Mouse (Mus musculus) cerebellum, postnatal 4 days (tissue): ENCODE measurements around the gene Osbpl3.

Experiments used
- DNase-seq, 2 experiments: peaks; one replicate each; pipeline ENCODE4 v3.0.0; 2022; ENCODE audit warnings: low spot score in 2 of 2, mixed read lengths in 1 of 2

Osbpl3 gene

GRCm38 (mm10) chr6:50294128-50294527 lies 161.9 kb downstream of the Osbpl3 start:
- DNase-seq = peak; percentile 29 to 82

DNA sequence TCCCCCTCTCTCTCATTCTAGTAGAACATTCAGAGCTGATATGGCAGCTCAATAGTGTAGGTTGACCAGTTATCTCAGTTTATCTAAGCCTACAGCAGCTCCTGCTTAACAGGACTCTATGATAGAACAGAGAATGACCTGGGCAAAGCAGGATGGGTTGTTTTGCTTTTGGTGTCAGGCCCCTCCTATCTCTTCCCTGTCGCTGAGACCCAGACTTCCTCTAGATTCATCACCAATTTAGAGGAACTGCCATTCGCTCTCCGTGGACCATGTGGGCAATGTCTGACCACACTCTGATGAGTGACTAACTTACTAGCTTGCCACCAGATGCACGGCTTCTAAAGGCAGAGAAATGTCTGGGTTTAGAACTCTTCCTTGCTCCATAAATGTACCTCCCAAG lies 164.4 kb downstream of the Osbpl3 start:
- DNase-seq = no peak

DNA sequence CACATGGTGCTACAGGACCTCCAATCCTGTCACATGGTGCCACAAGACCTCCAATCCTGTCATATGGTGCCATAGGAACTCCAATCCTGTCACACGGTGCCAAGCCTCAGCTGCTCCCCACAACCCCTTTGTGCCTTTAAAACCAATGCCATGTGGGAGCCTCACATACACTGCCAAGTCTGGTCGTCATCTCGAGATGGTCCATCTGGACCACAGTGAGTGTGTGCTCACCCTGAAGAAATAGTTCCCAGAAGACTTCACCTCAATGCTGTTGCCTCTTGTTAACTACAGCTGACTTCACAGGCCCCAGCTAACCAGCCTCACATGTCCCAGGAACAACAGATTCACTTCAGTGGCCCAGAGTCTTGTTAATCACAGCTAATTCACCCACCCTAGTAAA lies 169.1 kb downstream of the Osbpl3 start:
- peak in 1 of 2 experiments; percentile 16 for DNase-seq

DNA sequence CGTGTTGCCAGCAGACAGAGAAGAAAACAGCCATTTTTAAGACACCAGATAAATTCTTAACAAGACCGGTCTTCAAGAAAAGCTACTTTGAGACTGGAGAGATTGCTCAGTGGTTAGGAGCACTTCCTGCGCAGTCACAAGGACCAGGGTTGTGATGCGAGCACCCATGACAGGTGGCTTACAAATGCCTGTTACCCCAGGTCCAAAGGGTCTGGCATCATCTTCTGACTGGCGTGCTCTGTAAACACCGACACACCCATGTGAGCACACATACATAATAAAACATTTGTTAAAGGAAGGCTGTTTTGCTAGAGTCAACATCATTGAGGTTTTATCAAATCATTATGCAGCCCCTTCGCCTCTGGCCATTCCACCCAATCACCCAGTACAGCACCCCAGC lies 176.4 kb downstream of the Osbpl3 start:
- DNase-seq = no peak

GRCm38 (mm10) chr6:50273947-50274346 lies 182.1 kb downstream of the Osbpl3 start:
- DNase-seq = no peak

DNA sequence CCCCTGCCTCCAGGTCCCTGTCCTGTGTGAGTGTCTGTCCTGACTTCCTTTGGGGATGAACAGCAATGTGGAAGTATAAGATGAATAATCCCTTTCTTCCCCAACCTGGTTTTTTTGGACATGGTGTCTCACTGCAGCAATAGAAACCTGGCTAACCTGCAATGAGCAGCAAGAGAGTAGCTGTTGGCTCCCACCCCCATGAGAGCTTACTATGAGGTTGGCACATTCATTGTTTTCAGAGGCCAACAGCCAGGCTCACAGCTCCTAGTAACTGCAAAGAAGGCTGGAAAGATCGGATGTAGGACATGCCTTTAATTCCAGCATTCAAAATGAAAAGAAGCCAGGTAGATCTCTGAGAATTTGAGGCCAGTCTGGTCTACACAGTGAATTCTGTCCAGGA lies 182.6 kb downstream of the Osbpl3 start:
- no peak for DNase-seq

- no peak for DNase-seq
These were observed 192.3 kb downstream of the Osbpl3 start, which contains the start of gene Gsdme for GRCm38 (mm10) chr6:50263670-50264069. Gene Gsdme, minus strand, starts transcription at chr6:50263862.

GRCm38 (mm10) chr6:50262310-50262709 lies 193.7 kb downstream of the Osbpl3 start:
- no peak for DNase-seq

DNA sequence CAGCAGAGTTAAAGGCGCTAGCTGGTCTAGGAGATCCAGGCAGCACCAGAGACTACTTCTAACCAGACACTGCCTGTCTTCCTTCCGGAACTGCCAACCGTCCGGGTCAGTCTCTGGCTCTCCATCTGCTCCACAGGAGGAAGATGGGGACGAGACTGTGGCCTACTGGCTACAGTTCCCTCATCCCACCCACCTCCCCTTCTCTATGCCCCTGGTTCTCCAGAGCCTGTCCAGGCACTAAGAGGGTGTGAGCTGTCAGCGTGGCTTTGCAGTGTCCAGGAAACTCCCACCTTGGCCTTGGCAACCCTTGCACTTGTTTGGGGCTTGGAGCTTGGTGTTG lies 194.1 kb downstream of the Osbpl3 start:
- no peak for DNase-seq

DNA sequence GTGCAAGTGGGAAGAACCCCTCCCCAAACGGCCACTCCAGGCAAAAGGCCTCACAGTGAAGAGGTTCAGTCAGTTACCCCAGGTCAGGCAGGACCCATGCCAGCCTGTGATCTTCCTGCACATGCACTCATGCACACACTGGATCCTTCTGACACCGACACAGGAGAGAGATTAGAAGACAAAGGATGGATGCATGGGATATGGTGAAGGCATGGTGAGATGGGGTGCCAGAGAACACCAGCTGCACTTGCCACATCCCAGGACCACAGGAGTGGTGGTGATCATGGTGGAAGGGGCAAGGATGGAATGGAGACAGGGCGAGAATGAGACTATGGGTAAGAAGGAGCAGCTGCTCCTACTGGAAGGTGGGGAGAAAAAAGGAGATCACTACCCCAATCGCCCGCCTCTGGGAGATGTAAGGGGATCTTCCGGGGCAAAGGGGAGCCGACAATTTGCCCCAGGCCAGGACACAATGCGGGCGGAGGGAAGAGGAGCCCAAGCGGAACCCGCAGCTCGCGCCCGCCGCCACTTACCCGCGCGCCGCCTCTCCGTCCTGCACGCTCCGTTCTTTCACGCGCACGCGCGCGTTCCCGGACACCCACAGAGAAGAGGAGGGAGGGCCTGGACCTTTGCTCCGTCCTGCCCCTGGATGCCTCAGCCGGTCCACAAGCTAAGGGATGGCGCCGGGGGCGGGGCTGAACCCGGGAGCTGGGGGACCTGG lies 194.6 kb downstream of the Osbpl3 start:
- peak; percentile 67 to 88 for DNase-seq

- no peak for DNase-seq
These were observed 200.6 kb downstream of the Osbpl3 start for GRCm38 (mm10) chr6:50255356-50255755.

- no peak for DNase-seq
These were observed 201.2 kb downstream of the Osbpl3 start for GRCm38 (mm10) chr6:50254723-50255184.

- no peak for DNase-seq
These were observed 203.3 kb downstream of the Osbpl3 start for GRCm38 (mm10) chr6:50252690-50253089.

- no peak for DNase-seq
These were observed 208.2 kb downstream of the Osbpl3 start for GRCm38 (mm10) chr6:50247791-50248190.

DNA sequence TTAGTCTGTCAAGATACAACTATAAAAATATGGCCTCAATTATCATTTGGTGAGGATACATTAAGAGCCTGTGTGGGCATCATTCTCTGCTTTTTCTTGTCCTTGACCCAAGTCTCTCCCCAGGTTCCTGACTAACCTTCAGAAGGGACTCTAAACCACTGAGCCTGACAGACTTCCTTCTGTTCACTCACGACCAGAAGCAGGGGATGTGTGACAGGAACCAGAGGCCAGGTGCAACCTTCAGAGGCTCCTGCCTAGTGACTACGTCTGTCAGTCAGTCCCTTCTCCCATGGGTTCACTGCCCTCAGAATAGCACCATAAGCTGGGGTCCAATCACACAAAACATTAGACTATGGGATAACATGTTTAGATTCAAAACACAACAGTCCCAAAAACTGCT lies 208.6 kb downstream of the Osbpl3 start:
- DNase-seq = no peak

DNA sequence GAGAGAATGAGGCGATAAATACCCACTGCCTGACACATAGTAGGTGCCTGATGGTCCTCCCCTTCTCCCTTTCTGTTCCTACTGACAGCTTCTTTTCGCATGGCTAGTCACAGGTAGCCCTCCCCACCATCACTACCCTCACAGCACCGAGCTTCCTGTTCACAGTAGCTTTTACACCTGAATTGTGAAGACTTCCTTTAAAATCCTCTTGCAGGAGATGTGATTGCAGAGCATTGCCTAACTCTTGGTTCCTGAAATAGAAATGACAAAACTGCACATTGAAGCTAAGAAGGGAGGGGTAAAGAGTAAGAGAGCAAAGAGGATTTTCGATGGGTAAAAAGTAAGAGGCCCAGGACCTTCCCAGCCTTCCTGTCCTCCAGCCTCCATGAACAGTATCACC lies 211.0 kb downstream of the Osbpl3 start:
- DNase-seq = no peak

DNA sequence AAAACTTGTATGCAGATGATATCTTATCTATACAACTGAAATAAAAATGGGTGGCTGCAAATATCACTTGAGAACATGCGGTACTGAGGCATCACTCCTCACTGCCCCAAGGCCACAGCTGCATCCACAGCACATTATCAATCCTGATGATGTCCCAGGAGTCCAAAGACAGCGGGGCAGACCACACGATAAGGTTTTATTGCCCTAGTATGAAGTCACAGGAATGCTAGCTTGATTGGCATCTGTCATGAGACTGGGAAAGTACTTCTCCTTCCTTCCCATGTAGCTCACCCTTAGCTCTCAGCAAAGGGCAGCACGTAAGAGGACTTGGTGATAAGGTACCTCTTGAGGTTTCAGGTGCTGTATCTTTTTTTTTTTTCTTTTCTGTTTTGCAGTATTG lies 211.9 kb downstream of the Osbpl3 start:
- DNase-seq = no peak
